Mouse (Mus musculus): Measurements from ENCODE around the gene Nfyb. TPM values are rescaled to one million over a fixed set of nuclear protein-coding genes. Genes with fewer than 3 reads are reported as not detected.
A peak's percentile ranks its signal among the peaks of the same experiment; 100 is the strongest.

The Nfyb gene
- polyA plus RNA-seq, 1 experiment from 2014 or later: 60.1 TPM

GRCm38 (mm10) chr10:82741354-82741753 is 22.6 kb downstream of the Nfyb start:
- H3K36me3 ChIP-seq (ENCODE audit: control insufficient read depth, insufficient read depth): 0 out of 2 replicates have a peak, but pooled peaks cover 9% of the 10 kb centered on the region
- ATAC-seq: no peak
- H3K9me3 ChIP-seq (ENCODE audit: control insufficient read depth, low read length): no peaks in the 10 kb centered on the region
- no peaks in the 10 kb centered on the region for H3K4me1 ChIP-seq (replicated peaks; ENCODE audit: control insufficient read depth, insufficient read depth, low read length)
- no peak overlapping the region for H3K4me3 ChIP-seq (replicated peaks; ENCODE audit: low read length)
- no peak overlapping the region for H3K4me2 ChIP-seq (ENCODE audit: low read length)
- H3K9ac ChIP-seq (replicated peaks; ENCODE audit: low read depth, low read length): no peak overlapping the region
- no peaks in the 10 kb centered on the region for H3K27me3 ChIP-seq (replicated peaks; ENCODE audit: control insufficient read depth, insufficient read depth, low read length)
- WGBS: 61% methylated on average over 8 of the region's 8 CpGs
- no peak overlapping the region for H3K27ac ChIP-seq (ENCODE audit: low read length)

DNA sequence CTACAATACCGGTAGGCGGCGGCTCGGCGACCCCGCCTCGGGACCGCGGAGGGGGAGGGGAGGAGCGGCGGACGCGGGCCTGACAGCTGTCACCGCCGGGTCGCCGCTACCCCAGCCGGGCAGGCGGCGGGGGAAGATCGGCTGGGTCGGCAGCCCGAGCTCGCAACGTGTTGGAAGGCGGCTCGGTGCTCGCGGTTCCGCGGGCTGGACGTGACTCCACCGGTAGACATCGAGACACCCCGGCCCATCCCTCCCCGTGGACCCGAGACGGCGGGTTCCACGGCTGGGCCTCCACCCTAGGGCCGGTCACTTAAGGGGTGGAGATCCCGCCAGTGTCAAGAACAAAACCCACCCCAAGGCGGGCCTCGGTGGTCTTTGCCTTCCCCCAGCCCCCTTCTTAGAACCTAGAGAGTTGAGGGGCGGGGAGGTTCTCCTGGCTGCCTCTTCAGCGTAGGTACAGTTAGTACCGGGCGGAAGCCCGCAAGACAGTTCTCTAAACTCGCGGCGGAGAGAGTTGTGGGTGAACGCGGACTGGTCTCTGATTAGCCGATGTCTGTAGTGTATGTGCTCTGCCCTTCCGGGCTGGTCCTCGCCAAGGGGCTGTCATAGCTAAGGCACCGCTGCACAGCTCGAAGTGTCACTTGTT is 64.5 kb downstream of the Nfyb start:
- ATAC-seq: peak; percentile 70
- Histone ChIP-seq H3K4me1 (replicated peaks; ENCODE audit: control insufficient read depth, insufficient read depth, low read length) (peaks cover 15% of the 10 kb centered on the region), H3K9me3 (ENCODE audit: control insufficient read depth, low read length) (no peaks in the 10 kb centered on the region), H3K9ac (replicated peaks; ENCODE audit: low read depth, low read length) (peak overlapping the region; percentile 88), H3K4me2 (ENCODE audit: low read length) (peak overlapping the region; percentile 67), H3K27ac (ENCODE audit: low read length) (peak overlapping the region; percentile 58), H3K27me3 (replicated peaks; ENCODE audit: control insufficient read depth, insufficient read depth, low read length) (no peaks in the 10 kb centered on the region), H3K36me3 (ENCODE audit: control insufficient read depth, insufficient read depth) (peaks cover 2% of the 10 kb centered on the region; the same call in 1 of the 2 replicates), H3K4me3 (replicated peaks; ENCODE audit: low read length) (peak overlapping the region; percentile 94)
- WGBS: under 1% methylated on average over 54 of the region's 59 CpGs

GRCm38 (mm10) chr10:82698712-82699261 is 65.2 kb downstream of the Nfyb start:
- Histone ChIP-seq H3K4me1 (replicated peaks; ENCODE audit: control insufficient read depth, insufficient read depth, low read length) (peaks cover 15% of the 10 kb centered on the region), H3K9ac (replicated peaks; ENCODE audit: low read depth, low read length) (peak overlapping the region; percentile 88), H3K36me3 (ENCODE audit: control insufficient read depth, insufficient read depth) (no peaks in the 10 kb centered on the region), H3K27ac (ENCODE audit: low read length) (peak overlapping the region; percentile 69), H3K9me3 (ENCODE audit: control insufficient read depth, low read length) (no peaks in the 10 kb centered on the region), H3K27me3 (replicated peaks; ENCODE audit: control insufficient read depth, insufficient read depth, low read length) (no peaks in the 10 kb centered on the region), H3K4me3 (replicated peaks; ENCODE audit: low read length) (peak overlapping the region; percentile 94), H3K4me2 (ENCODE audit: low read length) (peak overlapping the region; percentile 67)
- WGBS: under 1% methylated on average over 29 of the region's 42 CpGs
- peak; percentile 96 for ATAC-seq

Other genes with a start within 250 kb of the Nfyb start
- 30.5 and 35.9 TPM in 2 replicates for gene 1190007I07Rik, start 140.9 kb downstream of the Nfyb start, polyA plus RNA-seq (2015; fragmentation: Nextera tagmentation; extraction: Ambion mirVana)
- gene Tdg, start 134.3 kb downstream of the Nfyb start, polyA plus RNA-seq (2015; fragmentation: Nextera tagmentation; extraction: Ambion mirVana): 219 and 244 TPM in 2 replicates
- gene Glt8d2, start 73.5 kb downstream of the Nfyb start, polyA plus RNA-seq (2015; fragmentation: Nextera tagmentation; extraction: Ambion mirVana): 3.1 TPM in 2 replicates
- gene Hcfc2, start 68.0 kb downstream of the Nfyb start, polyA plus RNA-seq (2015; fragmentation: Nextera tagmentation; extraction: Ambion mirVana): 54.6 and 59.7 TPM in 2 replicates
- 157 and 179 TPM in 2 replicates for gene Txnrd1, start 69.8 kb upstream of the Nfyb start, polyA plus RNA-seq (2015; fragmentation: Nextera tagmentation; extraction: Ambion mirVana)
- 0.37 TPM in 2 replicates for gene Eid3, start 102.5 kb upstream of the Nfyb start, polyA plus RNA-seq (2015; fragmentation: Nextera tagmentation; extraction: Ambion mirVana)
- gene Chst11, start 221.4 kb upstream of the Nfyb start, polyA plus RNA-seq (2015; fragmentation: Nextera tagmentation; extraction: Ambion mirVana): 3.4 TPM in 2 replicates